Mouse (Mus musculus) liver, adult 2 months (tissue): ENCODE results near the gene Nxn.

ENCODE experiments used
- CTCF ChIP-seq: fragments of 200-500 bp; IDR thresholded peaks from 2 replicates; pipeline ENCODE4 v1.5.1; 2011; ENCODE audit warnings: low read depth, low read length, control low read depth
- POLR2A ChIP-seq: fragments of 200-500 bp; IDR thresholded peaks from 2 replicates; pipeline ENCODE4 v1.6.1; 2011; ENCODE audit warnings: low read length, control low read depth; ENCODE audit not compliant: insufficient read depth; ENCODE audit errors: extremely low read depth

- TF ChIP-seq POLR2A (no peak), CTCF (peak; percentile 91)
These were observed 145.6 kb downstream of the Nxn start for GRCm38 (mm10) chr11:76253145-76253917.
